Mouse (Mus musculus) liver, embryonic 14.5 days (tissue): ENCODE results near the gene Gdpd5.

Experiments used
- CTCF ChIP-seq: IDR thresholded peaks from 2 replicates; pipeline ENCODE4 v1.5.1; 2016; ENCODE audit warnings: antibody characterized with exemption, low read depth, control low read depth
- EP300 ChIP-seq: IDR thresholded peaks from 2 replicates; pipeline ENCODE4 v1.6.1; 2016; ENCODE audit warnings: antibody characterized with exemption, low read depth

- TF ChIP-seq CTCF (no peak), EP300 (no peak)
Observed at GRCm38 (mm10) chr7:99401373-99401772, 20.2 kb downstream of the Gdpd5 start.
